Mouse (Mus musculus) frontal cortex, postnatal 25 days (tissue): ENCODE data around the gene Arhgef19.

ENCODE experiments used
- DNase-seq, 2 experiments: peaks; one replicate each; pipeline ENCODE4 v3.0.0; 2022; ENCODE audit warnings: low spot score in 2 of 2

The Arhgef19 gene

GRCm38 (mm10) chr4:141265979-141266637 is 26.8 kb downstream of the Arhgef19 start:
- DNase-seq: no peak

GRCm38 (mm10) chr4:141267250-141267649 is 28.0 kb downstream of the Arhgef19 start:
- DNase-seq: no peak

GRCm38 (mm10) chr4:141267837-141268236 is 28.5 kb downstream of the Arhgef19 start:
- peak; percentile 54 to 57 for DNase-seq

GRCm38 (mm10) chr4:141268350-141268749 is 29.1 kb downstream of the Arhgef19 start:
- no peak for DNase-seq

- no peak for DNase-seq
These were observed 29.8 kb downstream of the Arhgef19 start for GRCm38 (mm10) chr4:141269080-141269479.

- no peak for DNase-seq
These were observed 31.1 kb downstream of the Arhgef19 start for GRCm38 (mm10) chr4:141270201-141270940.

- DNase-seq: no peak
These were observed 31.9 kb downstream of the Arhgef19 start for GRCm38 (mm10) chr4:141271228-141271627.

- no peak for DNase-seq
These were observed 32.4 kb downstream of the Arhgef19 start for GRCm38 (mm10) chr4:141271721-141272120.

- DNase-seq: no peak
These were observed 33.6 kb downstream of the Arhgef19 start for GRCm38 (mm10) chr4:141272878-141273277.

- peak; percentile 38 to 67 for DNase-seq
These were observed 34.0 kb downstream of the Arhgef19 start for GRCm38 (mm10) chr4:141273296-141273695.

GRCm38 (mm10) chr4:141274485-141275341 is 35.4 kb downstream of the Arhgef19 start:
- DNase-seq: no peak

GRCm38 (mm10) chr4:141277157-141277556 is 37.9 kb downstream of the Arhgef19 start:
- no peak for DNase-seq

- no peak for DNase-seq
These were observed 38.9 kb downstream of the Arhgef19 start for GRCm38 (mm10) chr4:141278154-141278553.

GRCm38 (mm10) chr4:141279327-141279726 is 40.0 kb downstream of the Arhgef19 start:
- no peak for DNase-seq

GRCm38 (mm10) chr4:141279783-141280182 is 40.5 kb downstream of the Arhgef19 start:
- no peak for DNase-seq

GRCm38 (mm10) chr4:141280471-141280870 is 41.2 kb downstream of the Arhgef19 start:
- no peak for DNase-seq

GRCm38 (mm10) chr4:141281153-141281552 is 41.9 kb downstream of the Arhgef19 start:
- no peak for DNase-seq

- no peak for DNase-seq
These were observed 42.3 kb downstream of the Arhgef19 start for GRCm38 (mm10) chr4:141281578-141281977.

- DNase-seq: no peak
These were observed 42.8 kb downstream of the Arhgef19 start for GRCm38 (mm10) chr4:141282087-141282486.

- DNase-seq: no peak
These were observed 43.3 kb downstream of the Arhgef19 start for GRCm38 (mm10) chr4:141282623-141283022.

- DNase-seq: no peak
These were observed 44.0 kb downstream of the Arhgef19 start for GRCm38 (mm10) chr4:141283176-141283878.
